Mouse (Mus musculus) limb, embryonic 10.5 days (tissue): ENCODE data around the gene Arhgef7. TPM values are rescaled to one million over a fixed set of nuclear protein-coding genes. Genes with fewer than 3 reads are reported as not detected.
A peak's percentile ranks its signal among the peaks of the same experiment; 100 is the strongest.

Experiments used
- DNase-seq: peaks from one replicate; pipeline ENCODE4 v3.0.0-alpha.2; 2017; ENCODE audit warnings: low spot score
- H3K27ac ChIP-seq: fragments of 300-500 bp; sonication (generic); 2 replicates; pipeline ENCODE4 v1.5.1; 2016; ENCODE audit warnings: mild to moderate bottlenecking
- H3K27me3 ChIP-seq: fragments of 300-500 bp; sonication (generic); 2 replicates; pipeline ENCODE4 v1.6.1; 2016; ENCODE audit warnings: low read depth, mild to moderate bottlenecking; ENCODE audit not compliant: poor library complexity, severe bottlenecking
- H3K36me3 ChIP-seq: fragments of 300-500 bp; sonication (generic); 2 replicates; pipeline ENCODE4 v1.6.1; 2016; ENCODE audit warnings: mild to moderate bottlenecking, moderate library complexity
- H3K4me1 ChIP-seq: fragments of 300-500 bp; sonication (generic); 2 replicates; pipeline ENCODE4 v1.6.1; 2016
- H3K4me3 ChIP-seq: fragments of 300-500 bp; sonication (generic); 2 replicates; pipeline ENCODE4 v1.5.1; 2016; ENCODE audit warnings: mild to moderate bottlenecking, moderate library complexity
- H3K9me3 ChIP-seq: fragments of 300-500 bp; sonication (generic); replicated peaks from 2 replicates; pipeline ENCODE4 v1.6.1; 2016; ENCODE audit warnings: mild to moderate bottlenecking
- WGBS: fragments of 180-500 bp; shearing (Covaris S2); methylation state at CpG from one replicate; pipeline ENCODE4 v1.1.7; 2016; 5-methylcytosine and 5-hydroxymethylcytosine counted together
- polyA plus RNA-seq: library from polyadenylated mRNA; unstranded; fragments of >200 nt; fragmentation: Nextera tagmentation; extraction: Ambion mirVana; gene quantifications from 2 replicates; pipeline ENCODE4 v1.2.1, GENCODE M21; 2016

Gene Arhgef7
- polyA plus RNA-seq, 1 experiment from 2014 or later = 59.1 TPM

DNA sequence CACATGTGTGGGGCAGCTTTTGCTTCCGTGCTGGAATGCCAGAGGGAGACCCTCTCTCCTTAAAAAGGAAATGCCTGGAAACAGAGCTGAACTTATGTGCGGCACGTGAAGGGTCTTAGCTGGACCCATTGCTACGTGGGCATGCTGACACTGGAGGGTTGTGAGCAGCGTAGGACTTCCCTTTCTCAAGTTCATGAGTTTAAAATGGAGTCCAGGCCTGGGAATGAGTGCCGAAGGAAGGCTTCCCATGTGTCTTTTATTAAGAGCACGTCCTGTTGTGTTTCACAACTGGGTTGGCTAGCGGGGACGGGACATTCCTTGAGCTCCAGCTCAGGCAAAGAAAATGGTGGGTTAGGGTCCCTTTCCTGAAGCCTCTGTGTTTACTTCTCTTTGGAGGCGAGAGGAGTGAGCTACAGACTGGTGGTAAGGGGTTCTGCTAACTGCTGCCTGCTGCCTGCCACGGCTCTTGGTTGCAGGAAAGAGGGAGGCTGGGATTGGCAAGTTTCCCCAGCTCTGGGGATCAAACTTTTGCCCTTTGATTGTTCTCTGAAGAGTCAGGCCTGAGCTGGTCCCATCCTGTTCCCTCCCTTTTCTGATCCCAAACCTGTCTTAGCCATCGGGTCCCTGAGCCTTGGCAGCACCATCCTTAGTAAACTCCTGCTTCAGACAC lies 2.9 kb downstream of the Arhgef7 start:
- DNase-seq = peak; percentile 56
- WGBS = 41% methylated on average over 12 of the region's 12 CpGs
- peaks cover 10% of the 10 kb centered on the region for H3K36me3 ChIP-seq
- peaks cover 49% of the 10 kb centered on the region for H3K4me1 ChIP-seq
- H3K27me3 ChIP-seq = peaks cover 25% of the 10 kb centered on the region
- H3K9me3 ChIP-seq = no peaks in the 10 kb centered on the region
- peak overlapping the region; percentile 80 for H3K4me3 ChIP-seq
- peak overlapping the region; percentile 87 for H3K27ac ChIP-seq

DNA sequence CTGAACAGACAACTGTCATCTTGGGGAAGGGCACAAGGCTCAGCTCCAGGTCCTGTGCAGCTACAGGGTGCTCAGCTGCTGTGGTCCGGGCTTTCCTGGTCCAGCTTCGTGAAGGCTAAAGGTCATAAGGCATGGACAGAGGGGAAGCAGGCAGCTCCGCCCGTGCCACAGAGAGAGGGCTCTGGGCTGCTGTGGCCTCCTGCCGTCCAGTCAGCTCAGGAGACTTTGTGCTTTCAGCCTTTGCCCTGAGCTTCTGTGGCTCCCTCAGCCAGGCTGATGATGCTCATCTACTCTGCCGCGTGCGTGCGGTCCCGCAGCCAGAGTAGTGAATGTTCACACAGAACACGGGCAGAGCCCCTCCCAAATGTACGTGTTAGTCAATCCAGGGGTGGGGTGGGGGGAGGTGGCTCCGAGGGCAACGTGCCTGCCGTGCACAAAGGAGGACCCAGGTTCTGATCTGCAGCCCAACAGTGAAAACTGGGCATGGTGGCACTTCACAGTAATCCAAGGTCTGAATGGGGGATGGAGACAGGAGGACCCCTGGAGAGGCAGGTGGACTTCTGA lies 8.2 kb downstream of the Arhgef7 start:
- Histone ChIP-seq H3K27ac (no peak overlapping the region), H3K4me1 (peaks cover 29% of the 10 kb centered on the region), H3K4me3 (no peak overlapping the region), H3K27me3 (no peaks in the 10 kb centered on the region), H3K36me3 (peaks cover 54% of the 10 kb centered on the region), H3K9me3 (no peaks in the 10 kb centered on the region)
- DNase-seq = no peak
- WGBS = 86% methylated on average over 15 of the region's 15 CpGs

DNA sequence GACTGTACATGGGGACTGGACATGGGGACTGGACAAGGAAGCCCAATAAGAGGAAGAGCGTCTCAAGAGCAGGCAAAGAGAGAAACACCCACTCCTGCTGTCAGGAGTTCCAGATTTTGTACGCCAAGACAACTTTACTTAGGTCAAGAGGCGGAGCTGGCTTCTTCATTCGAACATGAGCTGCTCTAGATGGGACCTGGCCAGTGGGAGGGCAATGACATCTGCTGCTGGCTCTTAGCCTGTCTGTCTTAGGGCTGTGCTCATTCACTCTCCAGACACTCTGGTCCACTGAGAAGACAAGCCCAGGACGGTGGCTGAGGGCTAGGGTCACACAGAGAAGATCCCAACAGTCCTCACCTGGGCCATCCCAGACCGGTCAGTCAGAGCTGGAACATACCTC lies 9.6 kb downstream of the Arhgef7 start:
- Histone ChIP-seq H3K27me3 (no peaks in the 10 kb centered on the region), H3K9me3 (no peaks in the 10 kb centered on the region), H3K4me3 (no peak overlapping the region), H3K36me3 (peaks cover 64% of the 10 kb centered on the region), H3K4me1 (peaks cover 16% of the 10 kb centered on the region), H3K27ac (no peak overlapping the region)
- DNase-seq = no peak
- WGBS = 91% methylated on average over 6 of the region's 6 CpGs

DNA sequence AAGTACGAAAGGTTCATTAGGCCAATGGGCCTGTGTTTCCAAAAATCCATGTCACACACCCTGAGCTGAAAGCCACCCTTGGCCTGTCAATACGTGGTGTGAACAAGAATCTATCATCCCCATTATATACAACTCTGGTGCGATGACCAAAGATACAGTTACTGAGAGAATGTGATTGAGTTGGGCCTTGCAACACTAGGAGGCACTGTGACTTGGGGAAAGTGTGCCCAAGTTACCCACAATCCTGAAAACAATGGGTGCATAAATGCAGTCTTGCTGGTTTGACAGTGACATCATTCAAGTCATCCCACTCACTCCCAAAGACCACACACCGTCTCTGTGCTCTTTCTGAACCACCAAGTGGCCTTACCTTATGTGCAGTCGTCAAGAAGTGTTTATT lies 11.6 kb downstream of the Arhgef7 start:
- no peak for DNase-seq
- WGBS = 84% methylated on average over 5 of the region's 5 CpGs
- no peaks in the 10 kb centered on the region for H3K27me3 ChIP-seq
- H3K27ac ChIP-seq = no peak overlapping the region
- H3K9me3 ChIP-seq = no peaks in the 10 kb centered on the region
- H3K4me1 ChIP-seq = peaks cover 17% of the 10 kb centered on the region
- H3K4me3 ChIP-seq = no peak overlapping the region
- H3K36me3 ChIP-seq = peaks cover 67% of the 10 kb centered on the region

DNA sequence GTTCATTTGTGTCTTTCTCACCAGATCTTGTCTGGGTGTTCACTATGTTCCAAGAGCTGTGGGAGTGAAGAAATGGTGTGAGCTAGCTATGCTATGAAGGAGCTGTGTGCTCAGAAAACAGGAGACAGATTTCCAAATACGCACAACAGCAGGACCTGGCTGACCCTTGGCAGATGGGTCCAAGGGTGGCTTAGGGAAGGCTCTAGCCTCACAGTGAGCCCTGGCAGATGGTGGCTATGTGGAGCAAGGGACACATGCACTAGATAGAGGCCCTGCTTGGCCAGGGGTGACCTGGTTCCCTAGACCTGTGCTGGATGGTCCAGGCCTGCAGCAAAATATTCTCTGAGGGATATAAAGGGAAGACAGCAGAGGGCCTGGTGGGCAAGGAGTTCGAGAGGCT lies 13.3 kb downstream of the Arhgef7 start:
- H3K36me3 ChIP-seq = peaks cover 54% of the 10 kb centered on the region

GRCm38 (mm10) chr8:11743580-11743979 lies 16.1 kb downstream of the Arhgef7 start:
- Histone ChIP-seq H3K27me3 (no peaks in the 10 kb centered on the region), H3K4me3 (no peak overlapping the region), H3K9me3 (no peaks in the 10 kb centered on the region), H3K4me1 (peaks cover 29% of the 10 kb centered on the region), H3K36me3 (peaks cover 35% of the 10 kb centered on the region), H3K27ac (no peak overlapping the region)
- 84% methylated on average over 10 of the region's 10 CpGs for WGBS
- no peak for DNase-seq

More for the DNA sequence above, 13.3 kb downstream of the Arhgef7 start:
- Histone ChIP-seq H3K27me3 (no peaks in the 10 kb centered on the region), H3K9me3 (no peaks in the 10 kb centered on the region), H3K4me1 (peaks cover 6% of the 10 kb centered on the region; the same call in 1 of the 2 replicates), H3K27ac (no peak overlapping the region), H3K4me3 (no peak overlapping the region)
- DNase-seq = no peak
- 93% methylated on average over 2 of the region's 2 CpGs for WGBS

GRCm38 (mm10) chr8:11746850-11747600 lies 19.5 kb downstream of the Arhgef7 start:
- 69% methylated on average over 11 of the region's 11 CpGs for WGBS
- Histone ChIP-seq H3K4me1 (peaks cover 29% of the 10 kb centered on the region), H3K27ac (peak overlapping the region; percentile 39; the same call in 1 of the 2 replicates), H3K9me3 (no peaks in the 10 kb centered on the region), H3K27me3 (no peaks in the 10 kb centered on the region), H3K36me3 (0 out of 2 replicates have a peak, but pooled peaks cover 5% of the 10 kb centered on the region), H3K4me3 (no peak overlapping the region)
- DNase-seq = no peak

GRCm38 (mm10) chr8:11749472-11749871 lies 22.0 kb downstream of the Arhgef7 start:
- H3K27ac ChIP-seq = no peak overlapping the region

GRCm38 (mm10) chr8:11752338-11752737 lies 24.8 kb downstream of the Arhgef7 start:
- no peak for DNase-seq
- Histone ChIP-seq H3K9me3 (no peaks in the 10 kb centered on the region), H3K36me3 (no peaks in the 10 kb centered on the region), H3K27me3 (no peaks in the 10 kb centered on the region), H3K4me3 (no peak overlapping the region), H3K27ac (no peak overlapping the region), H3K4me1 (peaks cover 15% of the 10 kb centered on the region)
- 77% methylated on average over 3 of the region's 3 CpGs for WGBS

More at GRCm38 (mm10) chr8:11749472-11749871, 22.0 kb downstream of the Arhgef7 start:
- 51% methylated on average over 6 of the region's 6 CpGs for WGBS
- DNase-seq = no peak
- Histone ChIP-seq H3K9me3 (no peaks in the 10 kb centered on the region), H3K27me3 (no peaks in the 10 kb centered on the region), H3K4me1 (peaks cover 26% of the 10 kb centered on the region), H3K4me3 (no peak overlapping the region), H3K36me3 (no peaks in the 10 kb centered on the region)

DNA sequence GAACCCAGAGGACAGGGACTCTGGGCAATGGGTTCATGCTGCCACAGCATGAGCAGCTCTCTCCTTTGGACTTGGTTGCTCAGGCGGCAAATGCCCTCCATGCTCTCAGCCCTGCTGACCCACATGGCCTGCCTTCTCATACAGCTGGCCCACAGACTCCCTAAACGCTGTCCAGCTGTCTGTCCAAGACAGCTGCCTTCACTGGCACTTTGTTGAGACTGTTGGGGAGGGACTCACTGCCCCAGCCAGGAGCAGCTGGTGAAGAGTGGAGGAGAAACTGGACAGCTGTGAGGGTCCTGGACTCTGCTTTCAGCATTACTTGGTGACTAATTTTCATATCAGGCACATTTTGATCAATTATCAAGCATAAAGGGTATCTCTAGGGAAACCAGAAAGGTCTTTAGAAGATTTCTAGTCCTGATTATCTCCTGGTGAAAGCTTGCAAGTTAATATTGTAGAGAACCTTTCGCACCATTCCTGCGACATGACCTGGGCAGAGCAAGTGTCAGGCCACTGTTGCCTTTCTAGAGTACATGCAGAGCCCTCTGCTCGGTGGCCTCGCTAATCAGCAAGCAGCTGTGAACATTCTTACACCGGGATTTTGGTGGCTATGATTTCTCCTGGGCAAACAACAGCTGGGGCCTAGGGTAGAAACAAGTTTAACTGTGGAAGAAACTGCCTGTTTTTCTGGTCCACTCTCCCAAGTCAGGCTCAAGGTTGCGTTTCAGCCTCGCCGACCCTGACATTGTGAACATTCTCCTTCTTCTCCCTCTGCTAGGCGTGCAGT lies 25.8 kb downstream of the Arhgef7 start:
- no peaks in the 10 kb centered on the region for H3K27me3 ChIP-seq
- no peak for DNase-seq
- 77% methylated on average over 11 of the region's 11 CpGs for WGBS
- peaks cover 11% of the 10 kb centered on the region for H3K4me1 ChIP-seq
- no peaks in the 10 kb centered on the region for H3K36me3 ChIP-seq
- H3K4me3 ChIP-seq = no peak overlapping the region
- H3K27ac ChIP-seq = no peak overlapping the region
- no peaks in the 10 kb centered on the region for H3K9me3 ChIP-seq

- no peak overlapping the region for H3K4me3 ChIP-seq
- H3K27me3 ChIP-seq = no peaks in the 10 kb centered on the region
- no peak for DNase-seq
- H3K27ac ChIP-seq = no peak overlapping the region
- H3K36me3 ChIP-seq = no peaks in the 10 kb centered on the region
- H3K9me3 ChIP-seq = no peaks in the 10 kb centered on the region
- peaks cover 21% of the 10 kb centered on the region for H3K4me1 ChIP-seq
These were observed 27.2 kb downstream of the Arhgef7 start for GRCm38 (mm10) chr8:11754723-11755122.

- no peaks in the 10 kb centered on the region for H3K27me3 ChIP-seq
- no peaks in the 10 kb centered on the region for H3K36me3 ChIP-seq
- peaks cover 21% of the 10 kb centered on the region for H3K4me1 ChIP-seq
- WGBS = 21% methylated on average over 5 of the region's 5 CpGs
- no peak overlapping the region for H3K4me3 ChIP-seq
- H3K9me3 ChIP-seq = no peaks in the 10 kb centered on the region
- peak; percentile 61 for DNase-seq
- H3K27ac ChIP-seq = no peak overlapping the region
These were observed 28.4 kb downstream of the Arhgef7 start for GRCm38 (mm10) chr8:11755873-11756272.
